Mouse (Mus musculus) layer of hippocampus, adult 8-10 months (tissue): ENCODE data around the gene Vmn2r61. TPM values are rescaled to one million over a fixed set of nuclear protein-coding genes. Genes with fewer than 3 reads are reported as not detected.

ENCODE experiments used
- DNase-seq, 2 experiments: peaks; one replicate each; pipeline ENCODE4 v3.0.0; 2022; ENCODE audit warnings: low spot score in 2 of 2
- total RNA-seq, 4 experiments: library from RNA; stranded (reverse); gene quantifications; 2 replicates each; pipeline ENCODE4 v1.2.4; 2022

Gene Vmn2r61
- not detected for total RNA-seq

- no peak for DNase-seq
Measured at GRCm38 (mm10) chr7:42259753-42260152, at the start of gene Vmn2r61. Vmn2r61 (plus strand) TSS chr7:42260053.

Other genes starting within 250 kb of the Vmn2r61 start
- not detected for gene Vmn2r59, start 201.0 kb upstream of the Vmn2r61 start, total RNA-seq
- under 1 TPM; 0.06 to 0.18 (median 0.12) TPM for gene Vmn2r60, start 152.3 kb upstream of the Vmn2r61 start, total RNA-seq
- not detected for gene 4933421I07Rik, start 188.1 kb downstream of the Vmn2r61 start, total RNA-seq
- gene Zfp141, start 245.7 kb downstream of the Vmn2r61 start, total RNA-seq: 10 to 100 TPM; 18.1 to 25.8 (median 23.5) TPM